Mouse (Mus musculus) forelimb bud, embryonic 11.5 days (tissue): ENCODE results near the gene Trappc6b.

Experiments used
- DNase-seq: peaks from one replicate; pipeline ENCODE4 v3.0.0-alpha.2; 2012; ENCODE audit warnings: low read depth, low spot score

Trappc6b gene

DNA sequence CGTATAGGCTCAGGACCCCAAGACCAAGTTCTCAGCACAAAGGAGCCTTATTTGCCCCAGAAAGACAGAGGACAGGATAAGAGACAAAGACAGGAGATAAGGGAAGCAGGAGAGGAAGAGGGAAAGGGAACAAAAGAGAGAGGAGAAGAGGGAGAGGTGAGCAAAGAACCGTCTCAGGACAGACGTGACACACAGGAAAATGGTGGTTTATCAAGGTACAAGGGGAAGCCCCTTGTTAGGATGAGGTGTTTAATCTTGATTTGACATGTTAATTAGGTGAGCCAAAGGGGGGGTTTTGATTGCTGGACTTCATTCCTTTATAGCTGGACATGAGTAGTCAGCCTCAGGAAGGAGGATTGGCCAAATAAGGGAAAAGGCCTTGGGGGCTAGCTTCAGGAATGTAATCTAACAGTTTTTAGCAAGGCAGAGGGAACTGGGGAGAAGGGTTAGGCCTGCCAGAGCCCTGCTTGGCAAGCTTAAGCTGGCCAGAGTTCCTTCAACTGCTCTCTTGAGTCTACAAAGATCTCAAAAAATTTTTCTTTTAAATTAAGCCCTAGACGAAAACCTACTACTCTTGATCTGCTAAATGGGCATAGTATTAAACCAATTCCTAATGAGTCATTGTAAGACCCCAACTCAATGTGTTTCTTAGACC is 5.9 kb downstream of the Trappc6b start:
- no peak for DNase-seq

DNA sequence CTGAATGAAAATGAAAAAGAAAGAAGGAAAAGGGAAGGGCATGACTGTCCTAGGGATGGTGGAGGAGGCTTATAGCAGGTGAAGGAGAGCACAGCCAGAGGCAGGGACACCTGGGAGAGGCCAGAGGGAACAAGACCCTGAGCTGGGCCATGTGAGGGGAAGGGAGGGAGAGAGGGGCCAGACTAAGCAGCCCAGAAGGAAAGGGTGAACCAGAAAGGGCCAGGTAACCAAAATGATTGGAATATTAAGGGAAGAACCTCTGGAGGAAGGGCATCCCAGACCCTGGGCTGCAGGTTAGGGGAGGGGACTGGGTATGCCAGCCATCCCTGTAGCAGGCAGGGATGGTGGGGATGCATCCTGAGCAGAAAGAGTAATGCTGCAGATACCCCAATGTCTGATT is 7.3 kb downstream of the Trappc6b start:
- no peak for DNase-seq

DNA sequence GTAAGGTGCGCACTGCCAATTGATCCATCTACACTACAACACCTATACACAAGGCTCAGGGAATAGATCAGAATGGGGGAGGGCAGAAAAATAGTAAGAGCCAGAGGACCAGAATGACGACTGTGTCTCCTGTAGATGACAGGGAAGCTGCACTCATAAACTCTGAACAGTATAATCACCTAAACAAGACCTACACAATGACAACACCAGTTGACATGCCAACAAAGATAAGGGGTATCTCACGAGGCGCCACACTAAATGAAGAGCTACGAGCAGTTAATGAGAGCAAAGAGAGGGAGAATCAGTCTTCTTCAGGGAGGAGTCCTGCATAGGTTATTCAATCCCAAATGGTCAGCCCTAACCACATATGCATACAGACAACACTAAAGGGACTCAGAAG is 8.1 kb downstream of the Trappc6b start:
- DNase-seq: no peak

DNA sequence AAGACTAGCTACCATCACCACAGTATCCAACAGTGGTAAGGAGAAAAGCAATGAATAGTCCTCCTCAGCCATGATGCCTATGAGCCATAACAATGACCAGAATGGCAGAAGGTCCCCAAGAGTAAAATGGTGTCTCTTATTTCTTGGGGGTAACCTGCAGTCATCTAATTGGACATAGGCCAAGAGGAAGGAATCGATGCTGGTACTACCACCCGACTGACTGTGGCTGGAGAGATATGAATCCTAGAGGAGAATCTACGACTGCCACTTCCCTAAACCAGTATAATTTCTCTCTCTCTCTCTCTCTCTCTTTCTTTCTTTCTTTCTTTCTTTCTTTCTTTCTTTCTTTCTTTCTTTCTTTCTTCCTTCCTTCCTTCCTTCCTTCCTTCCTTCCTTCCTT is 8.8 kb downstream of the Trappc6b start:
- no peak for DNase-seq

DNA sequence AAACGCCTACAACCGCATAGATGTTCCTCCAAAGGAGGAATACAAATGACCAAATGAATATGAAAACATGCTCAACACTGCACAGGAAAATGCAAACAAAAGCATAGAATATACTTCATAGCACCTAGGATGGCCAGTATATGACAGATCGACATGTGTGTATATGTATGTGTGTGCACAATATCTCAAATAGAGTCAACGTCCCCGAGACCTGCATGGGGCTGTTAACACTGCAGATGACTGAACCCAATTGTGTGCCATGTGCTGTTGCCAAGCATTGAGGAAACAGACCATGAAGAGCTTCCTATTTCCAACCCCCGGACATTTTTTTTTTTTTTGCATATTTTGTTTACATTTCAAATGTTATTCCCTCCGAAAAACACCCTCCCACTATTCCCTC is 20.4 kb downstream of the Trappc6b start:
- no peak for DNase-seq

DNA sequence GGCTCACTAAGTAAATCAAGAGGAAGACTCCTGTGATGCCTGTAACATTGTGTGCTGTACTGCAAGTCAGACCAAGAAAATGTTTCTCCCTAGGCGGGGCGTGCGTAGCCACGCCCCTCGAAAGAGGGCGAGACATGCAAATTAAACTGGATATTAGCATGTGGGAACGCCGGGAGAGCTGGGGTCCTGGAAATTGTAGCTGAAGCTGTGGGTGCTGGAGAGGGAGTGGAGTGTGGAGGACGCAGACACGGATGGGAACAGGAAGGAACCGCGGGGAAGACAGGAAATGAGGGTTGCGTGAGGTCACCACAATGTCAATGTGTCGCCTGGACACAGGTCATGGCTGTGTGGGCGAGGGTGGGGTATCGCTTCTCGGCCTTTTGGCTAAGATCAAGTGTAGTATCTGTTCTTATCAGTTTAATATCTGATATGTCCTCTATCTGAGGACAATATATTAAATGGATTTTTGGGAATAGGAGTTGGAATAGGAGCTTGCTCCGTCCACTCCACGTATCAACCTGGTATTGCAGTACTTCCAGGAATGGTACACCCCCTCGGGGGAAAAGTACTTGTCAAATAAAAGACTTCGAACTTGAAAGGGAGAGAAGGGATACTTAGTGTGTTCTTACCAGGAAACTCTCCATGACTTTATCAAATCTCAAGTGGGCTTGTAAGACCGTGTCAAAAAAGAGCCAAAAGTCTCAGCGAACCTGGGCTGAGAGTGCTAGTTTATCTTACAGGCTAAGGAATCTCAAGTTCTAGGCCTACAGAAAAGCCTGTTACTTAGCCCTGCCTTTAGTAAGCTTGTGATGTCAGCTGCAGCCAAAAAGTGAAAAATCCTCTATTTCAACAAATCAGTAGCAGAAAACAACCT is 21.1 kb downstream of the Trappc6b start:
- DNase-seq: peak; percentile 86

DNA sequence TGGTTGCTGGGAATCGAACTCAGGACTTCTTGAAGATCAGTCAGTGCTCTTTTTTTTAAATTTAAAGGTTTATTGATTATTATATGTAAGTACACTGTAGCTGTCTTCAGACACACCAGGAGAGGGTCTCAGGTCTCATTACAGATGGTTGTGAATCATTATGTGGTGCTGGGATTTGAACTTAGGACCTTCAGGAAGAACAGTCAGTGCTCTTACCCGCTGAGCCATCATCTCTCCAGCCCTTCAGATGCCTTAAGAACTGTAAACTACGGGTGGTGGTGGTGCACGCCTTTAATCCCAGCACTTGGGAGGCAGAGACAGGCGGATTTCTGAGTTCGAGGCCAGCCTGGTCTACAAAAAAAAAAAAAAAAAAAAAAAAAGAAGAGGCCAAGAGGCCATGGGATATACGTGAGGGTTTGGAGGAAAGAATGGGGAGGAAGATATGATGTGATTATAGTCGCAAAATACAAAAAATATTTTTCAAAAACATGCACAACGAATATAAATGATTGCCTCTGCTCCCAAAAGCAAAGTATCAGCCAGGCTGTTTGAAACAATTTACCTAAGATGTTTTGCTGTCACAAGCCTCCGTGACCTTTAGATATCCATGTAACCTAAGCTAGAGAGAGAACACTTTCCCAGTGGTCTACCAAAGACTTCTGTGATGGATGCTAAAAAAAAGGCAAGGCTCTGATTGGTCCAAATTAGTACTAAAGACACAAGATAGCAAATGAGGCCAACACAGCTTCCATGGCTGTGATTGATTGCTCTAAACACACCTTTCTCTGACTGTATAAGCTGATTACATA is 21.9 kb downstream of the Trappc6b start:
- no peak for DNase-seq

DNA sequence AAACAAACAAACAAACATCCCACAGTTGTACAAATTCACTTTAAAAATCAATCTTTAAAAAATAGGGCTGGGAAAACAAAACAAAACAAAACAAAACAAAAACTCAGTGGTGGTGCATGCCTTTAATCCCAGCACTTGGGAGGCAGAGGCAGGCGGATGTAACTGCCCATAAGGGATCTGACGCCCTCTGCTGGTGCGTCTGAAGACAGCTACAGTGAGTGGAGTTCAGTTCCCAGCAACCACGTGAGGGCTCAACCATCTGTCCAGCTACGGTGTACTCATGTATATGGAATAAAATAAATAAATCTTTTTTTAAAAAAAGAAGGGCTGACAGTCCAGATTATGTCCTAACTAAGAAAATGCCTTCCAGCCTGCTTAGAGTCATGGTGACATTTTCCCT is 29.2 kb downstream of the Trappc6b start:
- no peak for DNase-seq

DNA sequence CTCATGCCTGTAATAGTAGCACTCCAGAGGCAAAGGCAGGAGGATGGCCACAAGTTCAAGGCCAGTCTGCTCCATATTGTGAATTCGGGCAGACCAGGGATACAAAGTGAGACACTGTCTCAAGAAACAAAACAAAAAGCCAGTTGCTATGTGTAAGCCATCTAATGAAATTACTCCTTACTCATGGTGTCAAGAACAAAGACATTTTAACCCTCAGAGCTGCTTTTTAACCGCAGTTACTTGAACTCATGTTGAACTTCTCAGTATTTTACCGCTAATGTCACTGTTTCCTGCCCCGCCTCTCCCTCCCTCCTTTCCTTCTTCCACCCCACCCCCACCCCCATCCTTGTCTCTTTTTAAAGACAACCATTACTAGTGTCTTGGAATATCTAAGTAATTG is 40.0 kb downstream of the Trappc6b start:
- DNase-seq: no peak

DNA sequence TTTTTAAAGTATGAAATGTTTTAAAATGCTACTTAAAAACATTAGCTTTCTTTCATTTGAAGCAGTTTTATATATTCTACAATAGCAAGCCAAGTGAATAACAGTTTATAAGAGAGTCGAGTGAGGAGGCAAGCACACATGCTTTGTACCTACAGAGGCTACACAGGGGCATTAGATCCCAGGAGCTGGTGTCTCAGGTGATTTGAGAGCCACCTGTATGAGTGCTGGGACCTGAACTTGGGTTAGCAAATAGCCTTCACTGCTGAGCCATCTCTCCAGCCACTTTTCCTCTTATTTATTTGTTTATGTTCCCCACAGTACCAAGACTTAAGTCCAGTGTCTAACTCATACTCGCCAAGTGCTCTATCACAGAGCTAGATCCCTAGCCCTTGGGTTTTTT is 41.4 kb downstream of the Trappc6b start:
- no peak for DNase-seq

DNA sequence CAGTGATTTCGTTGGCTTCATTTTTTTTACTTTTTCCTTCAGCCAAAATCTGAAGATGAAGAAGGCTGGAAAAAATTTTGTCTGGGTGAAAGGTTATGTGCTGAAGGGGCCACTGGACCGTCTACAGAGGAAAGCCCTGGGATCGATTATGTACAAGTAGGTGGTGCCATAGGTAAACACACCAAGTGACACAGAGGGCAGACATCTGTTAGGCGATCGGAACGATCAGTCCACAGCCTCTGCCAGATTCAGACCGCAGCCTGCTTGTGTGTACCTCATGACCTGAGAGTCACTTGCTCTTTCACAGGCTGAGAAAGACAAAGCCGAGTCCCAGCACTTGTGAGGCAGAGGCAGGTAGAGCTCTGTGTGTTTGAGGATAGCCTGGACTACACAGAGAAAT is 43.3 kb downstream of the Trappc6b start:
- DNase-seq: no peak

DNA sequence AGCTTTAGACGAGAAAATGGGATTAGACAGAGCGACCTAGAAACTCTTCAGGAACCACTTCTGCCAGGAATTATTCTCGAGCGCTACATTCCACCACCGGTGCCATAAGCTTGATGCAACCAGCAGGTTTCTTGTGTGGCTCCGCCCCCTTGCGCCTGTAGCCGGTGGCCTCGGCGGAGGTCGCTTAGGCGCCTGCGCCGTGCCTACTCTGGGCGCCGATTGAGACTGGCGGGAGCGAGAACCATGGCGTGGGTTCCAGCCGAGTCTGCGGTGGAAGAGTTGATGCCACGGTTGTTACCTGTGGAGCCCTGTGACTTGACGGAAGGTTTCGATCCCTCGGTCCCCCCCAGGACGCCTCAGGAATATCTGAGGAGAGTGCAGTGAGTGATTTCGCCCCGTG is 48.0 kb downstream of the Trappc6b start, which contains the start of gene Gemin2:
Gene Gemin2 (plus strand): TSS at position 160 of the 400 bp plus-strand sequence.
- DNase-seq: peak; percentile 91

DNA sequence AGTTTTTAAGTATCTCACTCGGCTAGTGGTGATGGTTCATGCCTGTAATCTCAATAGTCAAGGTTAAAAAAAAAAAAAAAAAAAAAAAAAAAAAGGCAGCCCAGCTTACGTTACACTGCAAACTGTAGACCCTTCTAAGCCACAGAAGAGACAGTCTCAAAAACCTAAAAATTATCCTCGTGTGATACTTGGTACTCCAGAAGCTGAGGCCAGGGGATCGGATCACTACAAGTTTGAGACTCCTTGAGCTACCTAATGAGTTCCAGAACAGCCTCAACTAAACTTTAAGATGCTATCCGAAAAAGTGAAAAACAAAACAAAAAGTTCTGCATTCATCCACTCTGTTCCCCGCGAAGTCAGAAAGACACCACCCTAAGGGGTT is 48.6 kb downstream of the Trappc6b start:
- peak; percentile 21 for DNase-seq

DNA sequence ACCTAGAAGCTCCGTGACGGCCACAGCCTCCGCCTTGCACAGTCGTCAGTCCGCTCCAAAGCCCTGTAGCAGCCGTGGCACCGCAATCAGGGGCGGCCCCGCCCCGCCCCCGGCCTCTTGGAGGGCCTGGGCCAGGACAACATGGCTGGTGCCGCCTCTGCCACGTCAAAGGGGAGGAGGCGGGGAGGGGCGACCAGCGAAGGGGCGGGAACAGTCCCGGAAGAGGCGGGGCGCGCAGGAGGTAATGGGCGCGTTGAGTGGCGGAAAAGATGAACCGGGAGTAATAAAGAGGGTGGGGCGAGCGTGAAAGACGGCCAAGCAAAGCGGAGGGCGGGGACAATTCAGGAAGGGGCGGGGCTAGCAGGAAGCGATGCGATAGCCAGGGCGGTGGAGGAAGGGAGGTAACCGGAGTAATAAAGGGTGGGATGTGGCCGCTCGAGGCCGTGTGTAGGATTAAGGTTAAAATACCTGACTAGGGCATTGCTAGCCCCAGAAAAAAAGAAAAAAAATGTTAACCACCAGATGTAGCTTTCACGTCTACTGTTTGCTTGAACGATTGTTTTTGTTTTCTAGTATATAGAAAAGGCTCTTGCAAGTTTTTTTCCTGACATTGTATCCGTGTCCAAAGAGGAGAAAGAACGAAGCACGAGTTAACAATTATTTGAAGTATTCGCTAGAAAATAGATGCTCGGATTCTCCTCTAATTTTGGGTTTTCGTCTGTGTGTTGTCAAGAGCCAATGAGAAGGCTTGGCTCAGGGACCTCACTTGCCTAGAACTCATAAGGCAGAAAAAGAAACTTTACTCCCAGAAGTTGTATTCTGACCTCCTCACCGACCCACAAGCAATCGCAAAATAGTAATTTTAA is 49.2 kb downstream of the Trappc6b start, which contains the start of gene Sec23a:
Gene Sec23a (minus strand): TSS at position 174 of the 866 bp plus-strand sequence.
- DNase-seq: peak; percentile 97

DNA sequence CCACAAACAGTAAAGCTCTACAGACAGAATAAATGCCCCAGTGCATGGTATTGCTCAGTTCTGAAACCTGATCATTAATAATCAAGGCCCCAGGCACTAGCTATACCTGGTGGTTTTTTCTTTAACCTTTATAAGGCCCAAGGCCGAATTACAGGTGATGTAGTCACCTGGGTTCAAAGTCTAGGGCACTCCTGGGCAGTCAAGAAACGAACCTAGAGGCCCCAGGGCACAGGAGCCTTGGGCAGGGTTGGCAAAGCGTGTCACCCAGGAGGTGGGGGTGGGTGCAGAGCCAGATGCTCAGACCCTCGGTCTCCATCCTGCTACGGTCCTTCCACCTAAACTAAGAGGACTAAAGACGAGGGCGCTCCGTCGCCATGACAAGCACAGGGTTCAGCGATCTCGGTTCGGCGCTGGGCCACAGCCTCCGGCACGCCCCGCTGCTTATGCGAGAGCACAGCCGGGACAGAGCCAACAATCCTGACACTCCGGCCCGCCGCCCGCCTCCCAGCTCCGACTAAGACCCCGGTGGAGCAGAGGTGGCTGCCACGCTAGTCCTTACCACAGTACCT is 49.9 kb downstream of the Trappc6b start:
- no peak for DNase-seq

DNA sequence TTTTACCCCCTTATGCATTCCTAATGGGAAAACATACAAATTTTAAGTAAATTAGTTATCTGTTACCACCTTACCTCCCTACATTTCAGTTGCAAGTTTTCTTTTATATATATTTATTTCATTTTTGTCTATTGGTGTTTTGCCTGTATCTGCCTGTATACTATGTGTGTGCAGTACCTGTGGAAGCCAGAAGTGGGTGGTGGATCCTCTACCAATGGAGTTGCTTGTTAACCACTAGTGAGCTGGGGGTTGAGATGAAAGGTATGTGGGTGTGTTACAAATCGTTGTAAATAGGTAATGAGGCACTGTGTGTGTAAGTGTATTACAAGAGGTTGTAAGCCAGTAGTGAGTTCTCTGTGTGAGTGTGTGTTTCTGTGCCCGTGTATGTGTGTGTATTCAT is 50.8 kb downstream of the Trappc6b start:
- no peak for DNase-seq
